Mouse (Mus musculus): ENCODE measurements around the gene Mllt3.

Gene Mllt3

DNA sequence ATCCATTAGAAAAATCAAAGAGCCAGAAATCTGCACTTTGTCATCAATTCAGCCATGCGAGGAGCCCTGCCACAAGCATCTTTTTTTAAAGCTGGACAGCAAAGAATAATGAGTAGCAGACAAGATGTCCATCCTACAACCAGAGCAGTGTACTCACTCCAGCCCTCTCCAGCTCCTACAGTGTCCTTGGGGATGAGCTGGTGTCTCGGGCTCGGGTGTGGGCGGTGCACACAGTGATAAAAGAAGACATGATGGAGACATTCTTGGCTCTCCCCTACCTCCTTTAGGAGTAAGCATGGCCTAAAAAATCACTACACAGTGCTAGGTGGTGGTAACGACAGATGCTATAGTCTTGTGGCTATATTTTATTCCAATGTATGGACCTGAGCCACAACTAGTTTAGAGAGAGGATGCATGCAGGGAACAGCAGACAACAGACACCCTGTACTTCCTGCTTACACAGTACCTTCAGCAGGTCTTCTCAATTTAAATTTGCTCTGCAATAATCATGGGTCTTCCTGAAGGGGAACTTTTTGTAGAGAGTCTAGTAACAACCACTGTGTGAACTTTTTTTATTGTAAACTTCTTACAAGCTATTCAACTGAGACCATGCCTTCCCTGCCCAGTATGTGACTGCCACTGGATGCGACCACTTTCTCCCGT is 78.6 kb downstream of the Mllt3 start:
- DNase-seq (ENCODE audit: inconsistent age in 2 of 2, low spot score in 1 of 2) = peak; percentile 26 to 56

DNA sequence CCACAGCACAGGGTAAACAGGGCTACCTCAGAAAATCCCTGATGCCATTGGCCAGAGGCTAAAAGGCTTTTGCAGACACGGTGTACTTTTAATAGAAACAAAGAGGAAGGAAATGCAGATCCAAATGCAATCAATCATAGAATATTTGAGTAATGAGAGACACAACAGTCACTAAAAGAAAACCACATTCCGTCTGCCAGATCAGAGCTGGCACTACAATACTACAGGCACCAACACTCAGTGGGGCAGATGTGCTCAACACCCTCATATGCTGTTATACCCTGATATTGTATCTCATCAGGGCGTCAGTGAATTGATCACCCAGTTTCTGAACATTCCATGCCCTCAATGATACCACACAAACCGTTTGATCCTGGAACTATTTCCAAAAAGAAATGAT is 79.4 kb downstream of the Mllt3 start:
- no peak for DNase-seq (ENCODE audit: inconsistent age in 2 of 2, low spot score in 1 of 2)

DNA sequence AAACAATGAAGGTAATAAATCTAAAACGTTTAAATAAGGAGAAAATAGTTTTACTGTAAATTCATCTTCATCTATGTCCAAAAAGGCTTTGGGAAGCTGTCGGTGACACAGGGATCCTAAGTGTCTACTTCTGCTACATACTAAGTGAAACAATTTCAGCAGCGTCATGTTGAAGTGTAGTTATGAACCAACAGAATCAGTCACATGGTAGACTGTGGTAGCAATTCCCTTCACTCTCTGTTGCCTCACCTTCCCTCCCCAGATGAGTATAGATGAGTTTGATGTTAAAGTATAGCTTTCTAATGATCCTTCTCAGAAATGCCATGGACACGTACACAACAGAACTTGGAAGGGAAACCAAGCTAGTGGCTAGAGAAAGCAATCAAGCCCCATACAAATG is 79.9 kb downstream of the Mllt3 start:
- no peak for DNase-seq (ENCODE audit: inconsistent age in 2 of 2, low spot score in 1 of 2)

DNA sequence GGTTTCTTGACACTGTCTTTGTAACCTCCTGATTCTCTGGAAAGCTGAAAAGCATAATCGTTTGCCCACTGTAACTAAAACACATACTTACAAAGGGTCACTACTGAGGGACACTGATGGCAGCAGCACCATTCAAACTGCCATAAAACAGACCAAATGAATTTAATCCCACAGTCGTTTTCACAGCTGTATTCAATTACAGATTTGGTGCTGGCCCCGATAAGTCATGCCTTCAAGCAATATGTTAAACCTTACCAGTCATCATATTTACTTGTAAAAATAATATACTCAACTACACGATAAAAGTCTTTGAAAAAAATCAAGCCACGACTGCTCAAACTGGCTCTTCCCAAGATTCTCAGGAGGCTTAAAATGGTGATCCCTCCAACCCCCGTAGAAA is 83.7 kb downstream of the Mllt3 start:
- DNase-seq (ENCODE audit: inconsistent age in 2 of 2, low spot score in 1 of 2) = no peak

DNA sequence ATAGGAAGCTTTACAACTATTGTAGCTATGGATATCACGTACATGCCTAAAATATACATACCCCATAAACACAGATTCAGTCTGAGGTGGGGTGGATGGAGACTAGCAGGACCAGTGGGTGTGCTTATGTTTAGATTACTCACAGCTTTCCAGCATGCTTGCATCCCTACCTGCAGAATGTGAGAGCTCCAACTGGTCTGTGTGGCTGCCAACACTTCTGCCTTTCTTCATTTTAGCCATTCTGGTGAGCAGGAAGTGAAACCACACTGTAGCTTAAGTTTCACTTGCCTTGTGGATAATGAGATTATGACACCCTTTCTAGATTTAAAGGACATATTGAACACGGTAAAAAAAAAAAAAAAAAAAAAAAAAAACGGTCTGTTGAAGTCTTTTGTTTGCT is 88.8 kb downstream of the Mllt3 start:
- DNase-seq (ENCODE audit: inconsistent age in 2 of 2, low spot score in 1 of 2) = no peak

DNA sequence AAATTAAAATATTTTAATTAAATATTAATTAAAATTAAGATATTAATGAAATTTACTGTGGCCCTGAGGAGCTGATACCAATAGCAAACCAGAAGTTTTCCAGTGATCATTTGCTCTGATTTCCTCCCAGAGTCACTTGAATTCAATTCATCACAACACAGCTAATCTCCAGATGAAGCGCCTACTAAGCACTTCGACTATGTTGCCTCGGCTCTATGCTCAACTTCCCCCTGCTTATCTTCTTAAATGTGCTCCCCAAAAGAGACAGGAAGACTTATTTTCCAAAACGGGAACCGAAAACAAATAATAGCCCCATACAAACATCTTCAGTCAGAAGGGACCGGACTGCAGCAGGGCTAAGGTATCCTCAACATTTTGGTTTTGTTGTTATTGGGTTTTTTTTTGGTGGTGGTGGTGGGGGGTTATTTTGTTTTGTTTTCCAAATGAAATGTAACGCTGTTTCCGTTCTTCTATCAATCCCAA is 90.2 kb downstream of the Mllt3 start:
- DNase-seq (ENCODE audit: inconsistent age in 2 of 2, low spot score in 1 of 2) = no peak

DNA sequence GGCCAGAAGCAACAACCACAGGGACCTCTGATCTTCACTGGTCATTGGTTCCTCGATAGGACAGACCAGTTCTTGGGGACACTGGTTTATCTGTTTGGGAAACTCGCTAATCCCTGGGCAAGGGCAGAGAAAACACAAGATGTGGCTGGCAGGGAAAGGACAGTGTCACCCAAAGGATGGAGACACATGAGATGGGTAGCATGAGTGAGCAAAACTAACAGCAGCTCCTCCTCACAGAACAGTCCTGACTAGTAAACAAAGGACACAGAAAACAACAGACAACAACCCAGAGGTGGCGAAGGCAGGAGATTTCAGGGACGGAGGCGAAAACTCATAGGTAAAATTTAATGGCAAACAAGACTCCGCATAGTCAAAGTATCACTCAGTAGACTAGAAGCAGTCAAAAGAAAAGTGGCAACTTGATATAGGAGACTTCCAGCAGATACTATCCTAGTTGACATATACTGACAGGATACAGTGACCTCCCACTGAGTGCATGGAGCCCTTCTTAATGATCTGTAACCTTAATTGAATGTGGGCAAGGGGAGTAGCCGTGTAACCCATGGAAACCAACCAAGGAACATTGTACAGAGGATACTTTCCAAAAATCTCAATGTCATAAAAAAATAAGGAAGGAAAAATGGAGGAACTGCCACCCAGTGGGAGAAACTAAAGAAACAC is 93.5 kb downstream of the Mllt3 start:
- DNase-seq (ENCODE audit: inconsistent age in 2 of 2, low spot score in 1 of 2) = no peak

DNA sequence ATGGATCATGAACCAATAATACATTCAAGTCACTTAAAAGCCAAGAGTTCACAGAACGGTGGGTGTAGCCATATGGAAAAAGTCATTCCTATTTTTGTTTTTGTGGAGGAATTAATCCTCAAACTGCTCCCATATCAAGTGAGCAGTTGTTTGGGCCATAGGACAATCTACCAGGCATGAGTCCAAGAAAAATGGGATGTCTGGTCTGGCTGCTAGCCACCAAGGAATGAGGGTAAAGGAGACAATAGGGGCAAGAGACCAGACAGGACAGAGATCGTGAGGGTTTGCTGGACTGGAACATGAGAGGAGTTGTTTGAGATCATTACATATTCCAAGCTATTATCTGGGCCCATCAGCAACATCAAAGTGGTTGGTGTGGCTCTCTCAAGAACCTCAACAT is 96.8 kb downstream of the Mllt3 start:
- no peak for DNase-seq (ENCODE audit: inconsistent age in 2 of 2, low spot score in 1 of 2)

DNA sequence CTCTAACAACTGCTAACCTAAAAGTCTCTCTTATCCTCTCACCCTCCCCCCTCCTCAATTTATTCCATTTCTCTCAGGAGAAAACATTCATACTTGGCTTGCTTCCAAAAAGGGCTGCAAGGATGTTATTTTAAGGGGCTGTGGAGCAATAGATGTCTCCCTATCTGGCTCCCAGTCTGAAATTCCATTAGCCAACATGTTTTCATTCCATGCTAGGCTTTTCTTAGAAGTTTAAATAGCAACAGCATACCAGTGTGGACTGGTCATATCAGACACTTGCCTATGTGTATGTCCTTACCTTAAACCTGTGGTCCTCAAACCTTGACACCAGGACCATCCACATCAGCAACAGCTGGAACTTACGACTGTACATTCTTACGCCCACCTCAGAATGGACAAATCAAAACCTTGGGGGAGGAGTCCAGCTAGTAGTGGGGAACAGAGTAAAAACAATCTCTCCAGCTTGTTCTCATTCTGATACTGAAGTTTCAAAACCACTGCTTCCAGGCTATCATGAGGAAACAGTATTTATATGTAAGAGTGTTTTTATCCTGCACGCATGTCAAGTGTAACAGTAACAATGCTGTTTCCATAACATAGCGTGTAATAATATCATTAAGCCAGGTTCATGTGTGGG is 99.3 kb downstream of the Mllt3 start:
- no peak for DNase-seq (ENCODE audit: inconsistent age in 2 of 2, low spot score in 1 of 2)

DNA sequence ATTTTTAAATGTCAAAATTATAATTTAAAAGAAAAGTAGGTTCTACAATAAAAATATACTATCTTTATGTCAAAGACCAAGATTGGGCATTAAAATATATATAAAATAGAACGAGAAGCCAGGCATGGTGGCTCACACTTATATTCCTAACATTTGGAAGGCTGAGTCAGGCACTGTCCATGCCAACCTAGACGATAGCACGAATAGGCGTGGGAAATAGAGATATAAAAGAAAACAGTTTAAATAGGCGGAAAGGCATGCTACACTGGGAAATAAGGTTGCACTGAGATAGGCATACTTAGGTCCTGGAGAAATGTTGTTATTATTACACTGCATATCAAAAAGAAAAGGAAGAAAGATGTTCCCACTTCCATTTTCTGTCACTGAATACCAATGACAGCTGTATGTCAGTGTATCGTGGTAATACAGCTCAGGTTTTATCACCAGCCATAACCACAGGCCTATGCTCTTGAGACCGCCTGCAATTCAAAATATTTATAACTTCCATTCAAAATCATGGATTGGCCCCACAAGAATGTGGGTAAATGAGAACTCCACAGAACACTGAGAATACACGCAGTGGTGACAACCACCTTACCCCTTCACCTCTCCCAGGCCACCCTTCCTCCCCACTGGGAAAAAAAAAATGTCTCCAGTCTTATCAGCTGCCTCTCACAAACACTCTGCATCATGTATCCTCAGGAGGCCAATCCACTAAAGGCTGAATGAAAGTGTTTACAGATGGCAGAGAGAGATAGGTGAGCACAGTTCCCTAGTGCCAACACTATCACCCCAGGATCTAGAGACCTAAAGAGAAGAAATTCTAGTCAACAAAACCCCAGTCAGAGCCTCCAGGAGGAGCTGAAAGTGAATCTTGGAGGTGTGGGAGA is 102.6 kb downstream of the Mllt3 start:
- DNase-seq (ENCODE audit: inconsistent age in 2 of 2, low spot score in 1 of 2) = no peak

DNA sequence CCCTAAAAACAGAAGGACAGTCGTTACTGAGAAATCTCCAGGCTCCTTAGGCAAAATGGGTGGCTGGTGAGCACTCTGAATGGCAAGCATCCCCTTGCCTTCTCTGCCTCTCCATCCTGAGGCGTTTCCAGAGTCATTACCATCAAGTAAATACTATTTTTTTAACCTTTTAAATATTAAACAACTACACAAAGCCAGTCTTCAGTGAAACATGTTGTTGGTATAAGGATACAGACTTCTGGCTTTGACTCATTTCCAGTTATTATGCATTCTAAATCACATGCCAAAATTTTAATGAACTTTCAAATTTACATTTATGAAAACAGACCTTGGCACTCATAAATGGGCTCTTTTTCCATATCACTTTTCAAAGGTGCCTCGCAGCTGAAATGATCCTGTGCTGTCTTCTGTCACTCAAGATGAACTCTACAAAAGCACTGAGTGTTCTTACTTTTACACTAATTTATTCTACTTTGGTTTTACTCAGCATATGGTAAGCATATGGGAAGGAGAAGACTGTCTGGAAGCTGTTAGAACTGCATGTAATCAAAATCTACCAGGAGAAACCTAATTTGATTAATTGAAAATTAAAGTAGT is 104.5 kb downstream of the Mllt3 start:
- DNase-seq (ENCODE audit: inconsistent age in 2 of 2, low spot score in 1 of 2) = no peak

DNA sequence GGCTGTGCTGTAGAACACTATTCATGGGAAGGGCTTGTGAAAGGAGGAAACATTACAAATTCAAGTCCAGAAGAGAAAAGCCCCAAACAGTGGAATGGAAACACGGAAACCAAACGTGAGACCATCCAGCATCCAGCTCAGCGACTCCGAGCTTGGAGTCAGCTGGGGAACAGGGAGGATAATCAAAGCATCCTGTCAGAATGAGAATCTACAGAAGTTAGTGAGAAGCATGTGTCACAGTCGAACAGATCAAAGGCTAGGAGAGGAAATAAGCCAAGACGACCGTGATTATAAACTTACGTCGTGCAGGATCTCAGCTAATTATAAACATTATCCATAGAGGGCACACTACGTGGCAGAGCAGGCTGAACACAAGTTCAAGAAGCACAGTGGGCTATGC is 105.8 kb downstream of the Mllt3 start:
- no peak for DNase-seq (ENCODE audit: inconsistent age in 2 of 2, low spot score in 1 of 2)

DNA sequence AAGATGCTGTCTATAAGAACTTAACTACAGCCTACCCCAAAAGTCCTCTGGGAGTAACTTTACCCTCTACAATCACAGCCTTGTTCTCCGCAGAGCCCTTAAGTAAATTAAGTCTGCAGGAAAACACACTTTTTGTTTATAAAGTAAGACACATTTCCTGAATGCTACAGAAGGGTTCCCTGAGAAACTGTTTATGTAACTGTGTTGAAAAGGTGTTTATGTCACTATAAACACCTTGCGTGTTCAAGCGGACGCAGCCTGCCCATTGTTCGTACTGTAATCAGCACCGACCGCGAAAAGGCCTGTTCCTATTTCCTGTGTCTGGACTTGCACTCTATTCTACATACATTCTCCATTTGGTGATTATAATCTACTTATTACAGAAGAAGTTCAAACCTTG is 112.5 kb downstream of the Mllt3 start:
- no peak for DNase-seq (ENCODE audit: inconsistent age in 2 of 2, low spot score in 1 of 2)

DNA sequence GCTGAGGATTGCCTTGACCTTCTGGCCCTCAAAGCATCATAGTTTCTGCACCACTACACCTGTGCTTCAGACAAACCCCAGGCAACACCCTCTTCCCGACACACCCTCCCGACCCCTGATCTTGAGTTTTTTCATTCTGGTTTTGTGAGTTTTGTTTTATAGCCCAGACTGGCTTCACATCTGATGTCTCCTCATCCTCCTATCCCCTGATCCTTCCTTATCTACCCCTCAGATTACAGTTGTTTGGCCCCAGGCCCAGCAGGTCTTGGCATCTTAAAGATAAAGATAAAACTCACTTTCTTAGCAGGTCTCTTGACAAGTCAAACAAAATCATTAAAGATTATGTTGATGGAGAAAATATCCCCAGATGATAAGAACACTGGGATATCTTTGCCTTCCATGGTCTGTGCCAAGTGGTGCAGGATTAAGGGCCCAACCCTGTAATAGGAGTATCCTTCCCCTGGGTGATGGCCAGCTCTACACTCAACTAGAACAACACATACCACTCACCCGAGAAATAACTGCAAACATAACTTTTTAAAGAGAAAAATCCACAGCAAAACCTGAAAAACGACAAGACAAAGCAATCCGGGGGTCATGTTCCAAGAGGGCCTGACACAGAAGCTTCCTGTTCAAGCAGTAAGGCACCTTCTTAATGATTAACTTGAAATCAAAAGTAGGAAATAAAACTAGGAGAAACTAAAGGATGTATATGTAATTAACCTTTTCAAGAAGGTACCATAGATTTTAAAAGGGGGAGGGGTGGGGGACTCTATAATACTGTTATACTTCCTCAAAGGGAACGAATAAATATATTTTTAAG is 121.8 kb downstream of the Mllt3 start:
- DNase-seq (ENCODE audit: inconsistent age in 2 of 2, low spot score in 1 of 2) = no peak

DNA sequence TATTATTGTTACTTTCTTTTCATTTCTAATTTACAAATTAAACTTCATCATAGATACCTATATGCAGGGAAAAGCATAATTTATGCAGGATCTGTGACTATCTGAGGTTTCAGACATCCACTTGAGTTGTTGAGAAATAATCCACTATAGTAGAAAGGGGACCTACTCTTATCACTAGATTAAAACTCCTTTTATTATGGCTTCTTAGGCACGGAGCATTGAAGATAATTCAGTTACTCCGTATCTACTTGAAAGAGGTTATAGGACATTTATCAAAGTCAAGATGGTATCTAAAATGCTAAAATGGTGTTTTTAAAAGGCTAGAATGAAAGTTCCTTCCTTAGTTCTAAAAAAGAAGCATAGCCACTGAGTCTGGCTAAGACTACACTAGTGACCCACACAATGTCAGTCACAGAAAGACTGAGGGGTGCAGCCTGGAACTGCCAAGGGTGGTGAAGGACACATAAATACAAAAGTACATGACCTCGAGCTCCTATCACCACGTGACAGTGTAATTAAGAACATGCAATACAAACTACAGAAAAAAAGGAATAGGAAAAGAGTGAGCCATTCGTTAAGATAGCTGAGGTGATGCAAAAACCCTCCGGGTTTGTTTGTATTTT is 127.9 kb downstream of the Mllt3 start:
- DNase-seq (ENCODE audit: inconsistent age in 2 of 2, low spot score in 1 of 2) = peak in 1 of 2 experiments; percentile 53

DNA sequence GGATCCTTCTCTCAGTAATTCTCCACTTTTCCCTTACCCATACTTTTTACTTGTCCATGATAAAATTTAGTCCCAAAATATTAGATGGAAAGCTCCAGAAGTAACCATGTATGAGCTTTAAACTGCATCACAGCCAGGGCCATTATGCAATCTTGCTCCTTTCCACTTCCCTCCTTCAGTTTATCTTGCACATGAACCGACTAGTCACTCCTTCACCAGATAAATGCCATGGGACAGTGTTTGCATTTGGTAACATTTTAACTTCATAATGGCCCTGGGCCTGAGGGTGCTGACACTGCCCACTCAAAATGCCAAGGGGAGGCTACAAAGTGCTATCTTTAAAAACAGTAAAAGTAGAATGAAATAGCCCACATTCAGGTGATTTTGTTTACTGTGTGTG is 128.4 kb downstream of the Mllt3 start:
- DNase-seq (ENCODE audit: inconsistent age in 2 of 2, low spot score in 1 of 2) = no peak

DNA sequence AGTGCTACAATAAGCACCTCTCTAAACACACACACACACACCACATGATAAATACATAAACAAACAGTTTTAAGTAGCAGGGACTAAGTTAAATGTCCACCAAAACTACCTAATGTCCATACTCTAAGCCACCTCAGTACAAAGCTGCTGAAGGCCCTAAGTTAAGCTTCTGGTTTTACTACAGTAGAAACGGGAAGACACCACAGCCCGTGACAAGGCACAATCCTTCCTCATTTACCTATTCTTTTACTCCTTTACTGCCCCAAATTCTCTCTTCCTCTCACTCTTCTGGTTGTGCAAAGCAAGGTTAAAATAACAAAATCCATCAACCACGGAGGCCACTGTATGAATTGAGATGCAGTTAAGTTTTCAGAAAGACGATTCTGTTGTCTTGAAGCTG is 130.6 kb downstream of the Mllt3 start:
- peak in 1 of 2 experiments; percentile 59 for DNase-seq (ENCODE audit: inconsistent age in 2 of 2, low spot score in 1 of 2)

DNA sequence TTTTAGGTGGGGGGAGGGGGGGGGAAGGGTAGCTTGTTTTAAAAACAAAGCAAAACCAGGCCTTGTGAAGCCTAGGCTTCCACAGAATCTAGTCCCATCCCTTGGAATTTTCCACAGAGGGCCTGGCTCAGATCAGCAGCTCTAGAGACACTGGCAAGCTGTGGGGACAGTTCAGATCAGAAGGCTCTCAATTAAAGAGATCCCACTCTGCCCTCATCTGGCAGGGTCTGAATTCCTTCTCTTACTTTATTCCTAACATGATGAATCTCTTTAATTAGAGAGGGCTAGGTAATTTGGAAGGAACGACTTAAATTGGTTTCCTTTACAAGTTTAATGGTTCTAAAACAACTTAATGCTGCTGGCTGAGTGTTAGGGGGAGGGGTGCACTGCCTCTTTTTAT is 132.0 kb downstream of the Mllt3 start:
- peak; percentile 12 to 60 for DNase-seq (ENCODE audit: inconsistent age in 2 of 2, low spot score in 1 of 2)

DNA sequence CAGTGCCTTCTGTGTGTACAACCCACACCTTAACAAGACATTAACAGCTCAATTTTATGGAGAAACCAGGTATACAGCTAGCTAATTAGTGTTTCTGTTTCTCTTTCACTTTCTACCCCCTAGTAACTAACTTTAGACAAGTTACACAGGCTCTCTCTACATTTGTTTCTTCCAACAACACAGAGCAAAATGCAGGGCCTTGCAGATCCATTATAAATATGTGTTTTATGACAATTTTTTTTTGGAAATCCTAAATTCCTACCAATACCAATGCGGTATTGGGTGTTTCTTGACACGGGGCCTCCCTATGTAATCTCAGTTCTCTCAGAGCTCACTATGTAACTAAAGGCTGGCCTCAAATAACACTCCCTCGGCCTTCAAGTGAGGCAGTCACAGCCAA is 139.7 kb downstream of the Mllt3 start:
- no peak for DNase-seq (ENCODE audit: inconsistent age in 2 of 2, low spot score in 1 of 2)

DNA sequence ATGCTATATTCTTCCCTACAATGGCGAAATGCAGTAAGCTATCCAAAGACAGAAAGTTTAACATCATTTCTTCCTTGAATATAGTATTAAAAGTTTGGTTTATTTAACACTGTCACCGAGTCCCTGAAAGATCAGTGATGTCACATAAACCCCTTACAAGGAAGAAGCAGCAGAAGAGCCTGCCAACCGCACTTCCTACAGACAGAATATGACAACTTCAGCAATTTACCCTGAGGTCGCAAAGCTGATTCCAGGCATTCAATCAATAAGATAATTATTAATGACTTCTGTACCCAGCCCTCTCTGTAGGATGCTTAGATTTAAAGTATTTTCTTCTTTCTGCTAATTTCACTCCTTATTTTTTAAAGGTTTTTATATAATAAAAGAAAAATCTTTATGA is 140.2 kb downstream of the Mllt3 start:
- no peak for DNase-seq (ENCODE audit: inconsistent age in 2 of 2, low spot score in 1 of 2)
